Mouse (Mus musculus) right cerebral cortex, postnatal 36 days (tissue): ENCODE data around the gene Gm18336.
"Not testable (repeated sequence)": the region's sequence is repeated elsewhere in the genome, so short reads cannot be mapped to it uniquely, and the experiment has no call there.

ENCODE experiments used
- DNase-seq, 2 experiments: peaks; one replicate each; pipeline ENCODE4 v3.0.0; 2022; ENCODE audit warnings: low spot score in 2 of 2, mixed read lengths in 1 of 2

Gene Gm18336

DNA sequence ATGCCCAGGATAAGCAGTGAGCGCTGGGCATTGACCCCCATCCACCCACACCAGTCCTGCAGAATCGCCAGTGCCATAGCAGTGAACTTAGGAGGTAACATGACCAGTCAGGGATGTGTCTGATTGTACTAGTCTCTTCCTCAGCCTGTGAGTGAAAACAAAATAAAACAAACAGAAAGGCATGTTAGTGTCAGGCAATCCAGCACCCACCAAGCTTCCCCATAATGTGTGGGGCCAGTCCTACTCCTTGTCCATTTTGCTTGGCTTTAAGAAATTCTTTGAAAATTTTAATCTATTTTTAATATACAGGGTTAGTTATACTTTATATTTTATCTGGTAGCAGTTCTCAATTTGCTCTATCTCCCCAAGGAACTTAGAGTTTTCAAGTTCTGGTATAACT lies at the start of gene Gm18336:
Gene Gm18336 (minus strand): TSS at position 101 of the 400 bp plus-strand sequence.
- DNase-seq, result not testable (repeated sequence)

DNA sequence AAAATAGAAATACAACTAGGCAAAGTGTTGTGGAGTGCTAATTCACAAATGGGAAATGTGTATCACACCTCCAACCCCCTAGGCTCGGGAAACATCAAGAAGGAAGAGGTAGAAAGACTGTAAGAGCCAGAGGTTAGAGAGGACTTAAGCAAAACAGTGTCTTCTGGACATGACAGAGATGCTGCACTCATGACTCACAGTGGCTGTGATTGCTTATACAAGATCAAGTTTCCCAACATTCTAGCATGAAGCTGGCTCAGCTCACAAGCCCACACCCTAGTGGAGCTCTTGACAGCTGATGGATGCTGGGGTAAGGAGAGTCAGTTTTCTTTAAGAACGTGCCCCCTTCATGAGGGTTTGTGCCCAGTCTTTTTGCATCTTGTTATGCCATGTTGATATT lies 42.9 kb upstream of the Gm18336 start:
- DNase-seq, result no peak

DNA sequence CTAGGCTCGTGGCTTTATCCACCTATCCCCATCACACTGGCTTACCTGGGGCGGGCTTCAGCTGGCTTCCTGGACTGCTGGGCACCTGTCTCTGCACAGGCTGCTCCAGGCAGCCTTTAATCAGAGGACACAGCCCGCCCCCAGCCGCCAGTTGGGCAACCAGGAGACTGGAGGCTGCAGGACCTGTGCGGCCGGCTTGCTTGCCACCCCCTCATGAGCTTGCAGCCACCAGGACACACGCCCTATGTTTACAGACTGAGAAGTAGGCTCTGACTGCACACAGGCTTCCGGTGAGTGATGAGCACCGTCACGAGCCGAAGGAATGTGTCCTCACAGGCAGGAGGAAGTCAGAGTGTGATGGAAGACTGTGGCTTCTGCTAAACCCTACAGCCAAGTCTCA lies 36.7 kb upstream of the Gm18336 start, which contains the start of gene Trex2:
Gene Trex2 (minus strand): TSS at position 93 of the 400 bp plus-strand sequence.
- DNase-seq, result no peak

DNA sequence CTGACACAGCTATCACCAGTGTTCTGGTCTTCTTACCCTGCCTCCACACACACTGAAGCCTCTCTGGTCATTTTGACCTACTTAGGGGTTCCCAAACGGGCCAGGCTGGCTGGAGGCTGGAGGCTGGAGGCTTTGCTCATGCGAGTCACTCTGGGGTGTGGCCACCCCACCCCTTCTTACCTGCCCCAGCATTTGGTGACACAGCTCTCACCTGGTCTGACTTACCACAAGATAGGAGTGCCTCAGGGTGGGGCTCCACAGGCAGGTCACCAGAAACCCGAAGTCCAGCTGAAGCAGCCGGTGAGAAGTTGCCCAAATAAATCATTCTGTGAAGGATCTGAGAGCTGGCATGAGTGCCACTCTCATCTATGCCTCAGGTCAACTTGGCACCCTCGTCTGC lies 34.3 kb upstream of the Gm18336 start:
- no peak for DNase-seq

DNA sequence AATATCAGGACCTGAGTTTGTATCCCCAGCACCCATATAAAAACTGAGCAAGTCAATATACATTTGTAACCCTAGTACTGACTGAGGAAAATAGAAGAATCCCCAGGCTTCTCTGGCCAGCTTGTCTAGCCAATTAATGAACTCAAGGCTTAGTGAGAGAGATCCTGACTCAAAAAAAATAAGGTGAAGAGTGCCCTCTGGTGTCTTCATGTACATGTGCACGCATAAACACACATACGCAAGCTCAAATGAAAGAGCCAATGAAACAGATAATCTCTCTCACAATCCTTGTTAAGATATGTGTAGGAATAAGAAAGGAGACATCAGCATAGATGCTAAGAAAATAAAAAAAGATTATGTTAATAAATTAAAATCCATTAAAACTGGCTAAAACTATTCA lies 31.5 kb upstream of the Gm18336 start:
- no peak for DNase-seq

DNA sequence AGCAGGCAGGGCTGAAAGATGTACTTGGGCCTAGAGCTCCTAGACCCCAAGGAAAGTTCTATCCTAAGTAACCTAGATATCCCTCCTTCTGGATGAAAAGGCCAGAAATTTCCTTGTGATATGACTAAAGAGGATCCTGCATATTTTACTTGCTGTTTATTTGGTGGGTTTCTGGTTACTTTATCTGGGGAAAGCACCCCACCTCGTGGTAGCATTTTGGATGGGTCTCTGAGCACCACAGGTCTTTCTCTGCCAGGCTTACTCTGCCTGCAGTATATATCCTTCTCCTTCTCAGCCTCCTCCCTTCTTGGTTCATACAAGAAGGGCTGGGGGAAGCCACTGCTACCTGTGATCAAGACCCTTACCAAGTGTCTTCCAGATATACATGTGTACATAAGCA lies 14.2 kb upstream of the Gm18336 start:
- no peak for DNase-seq

DNA sequence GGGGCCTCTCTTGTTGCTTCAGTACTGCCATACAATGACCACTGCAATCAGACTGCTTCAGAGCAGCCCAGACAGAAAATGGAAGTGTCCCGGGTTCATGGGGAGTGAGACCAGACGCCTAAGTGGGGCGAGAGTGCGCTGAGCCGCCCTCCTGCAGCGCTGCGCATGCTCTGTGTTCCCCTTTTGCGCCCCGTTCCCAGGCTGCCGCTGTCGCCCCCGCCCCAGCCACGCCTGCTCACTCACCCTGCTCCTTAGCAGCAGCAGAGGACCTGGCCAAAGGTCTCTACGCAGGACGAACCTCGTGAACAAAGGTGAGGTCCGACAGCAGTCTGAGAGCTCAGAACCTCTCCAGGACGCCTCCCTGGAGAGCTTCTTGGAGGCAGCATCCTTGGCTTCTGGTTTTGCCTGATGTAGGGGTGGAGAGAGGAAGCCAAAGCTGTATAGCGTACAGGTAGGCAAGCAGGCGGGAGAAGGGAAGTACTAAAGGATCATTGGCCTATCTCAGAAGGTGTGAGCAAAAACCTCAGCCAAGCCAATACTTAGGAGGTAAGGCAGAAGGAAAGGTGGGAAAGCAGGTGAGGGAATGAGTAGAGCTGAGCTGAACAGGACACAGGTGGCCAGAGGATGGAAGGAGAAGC lies 12.5 kb upstream of the Gm18336 start, which contains the start of gene Zfp92:
Gene Zfp92 (plus strand): TSS at position 217 of the 638 bp plus-strand sequence.
- DNase-seq, result no peak

DNA sequence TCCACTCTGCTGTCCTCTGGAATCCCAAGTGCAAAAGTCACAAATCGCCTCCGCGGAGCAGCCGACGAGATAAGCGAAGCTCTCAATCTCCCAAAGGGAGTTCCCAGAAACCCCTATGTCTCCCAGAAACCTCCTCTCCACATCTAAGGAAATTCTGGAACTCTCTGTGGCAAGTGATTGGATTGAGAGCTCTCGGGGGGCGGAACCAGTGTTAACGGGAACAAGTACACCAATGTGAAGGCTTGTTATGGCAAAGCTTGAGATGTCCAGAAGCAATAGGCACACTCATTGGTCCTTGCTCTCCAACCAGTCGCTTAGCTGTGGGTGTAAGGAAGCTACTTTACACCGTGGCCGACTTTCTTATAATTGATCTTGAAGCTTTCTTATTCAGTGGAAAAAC lies 3.1 kb upstream of the Gm18336 start:
- no peak for DNase-seq

DNA sequence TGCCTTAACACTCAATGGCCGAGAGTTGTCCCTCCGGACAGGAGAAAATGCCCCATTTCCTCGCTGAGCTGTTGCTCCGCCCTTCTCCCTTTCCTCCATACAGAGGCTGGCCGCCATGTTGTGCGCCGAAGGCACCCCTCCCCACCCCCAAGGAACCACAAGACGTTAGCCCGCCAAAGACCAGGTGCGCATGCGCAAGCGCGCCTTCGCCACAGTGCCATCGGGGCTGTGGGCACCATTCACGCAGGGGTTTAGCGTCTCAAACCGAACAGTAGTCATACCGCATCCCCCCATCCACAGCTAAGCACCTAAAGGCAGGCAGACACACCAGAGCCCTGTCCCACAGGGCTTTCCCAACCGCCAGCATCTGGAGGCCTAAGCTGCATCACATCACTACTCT lies 2.4 kb upstream of the Gm18336 start:
- DNase-seq, result no peak

DNA sequence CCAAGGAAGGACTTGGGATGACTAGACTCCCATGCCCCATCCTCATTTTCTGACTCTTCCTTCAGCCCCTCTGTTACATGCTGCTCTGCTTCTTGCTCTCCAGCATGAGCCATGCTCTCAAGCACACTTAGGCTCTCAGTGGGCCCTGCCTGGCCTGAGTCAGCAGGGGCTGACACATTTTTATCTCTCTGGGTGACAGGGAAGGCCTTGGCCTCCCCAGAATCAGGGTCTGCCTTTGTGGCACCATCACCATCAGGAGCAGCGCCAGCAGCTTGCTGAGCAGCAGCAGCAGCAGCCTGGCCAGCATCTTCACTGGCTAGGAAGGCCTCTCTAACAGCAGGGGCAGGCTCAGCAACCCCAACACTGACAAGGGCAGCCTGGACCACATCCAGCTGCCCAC lies 2.1 kb downstream of the Gm18336 start:
- no peak for DNase-seq

DNA sequence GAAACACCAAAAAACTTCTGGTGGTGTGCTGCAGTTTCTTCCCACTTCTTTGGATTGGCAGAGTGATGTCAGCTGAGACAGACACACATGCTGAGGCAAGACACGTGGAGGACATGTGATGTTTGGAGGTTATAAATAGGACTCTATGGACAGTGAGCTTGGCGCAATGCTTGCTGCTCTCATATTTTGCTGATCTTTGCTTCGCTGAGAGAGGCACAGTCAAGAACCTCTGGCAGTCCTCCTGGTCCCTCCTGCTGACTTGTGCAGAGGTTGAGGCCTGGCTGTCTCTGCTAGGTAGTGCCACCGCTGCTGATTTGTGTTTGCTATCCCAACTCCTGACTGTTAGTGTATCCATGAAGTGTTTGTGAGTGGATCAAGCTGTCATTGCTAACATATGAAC lies 7.1 kb downstream of the Gm18336 start:
- no peak for DNase-seq

DNA sequence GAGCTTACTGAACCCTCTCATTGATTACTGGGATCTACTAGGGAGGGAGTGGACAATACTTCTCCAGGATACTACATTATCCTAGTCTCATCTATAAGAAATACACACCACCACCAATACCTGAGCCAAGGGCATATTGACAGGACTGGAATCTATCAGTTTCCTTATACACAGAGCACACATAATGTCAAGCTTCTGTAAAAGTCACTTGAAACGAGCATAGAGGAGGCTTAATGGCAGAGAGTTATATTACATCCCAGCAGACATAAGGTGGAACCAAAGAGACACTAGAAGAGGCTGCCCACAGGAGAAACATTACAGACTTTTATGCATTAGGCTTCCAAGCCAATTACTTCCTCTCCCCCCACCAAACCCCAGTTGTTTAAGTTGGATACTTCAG lies 13.6 kb downstream of the Gm18336 start:
- DNase-seq, result no peak

DNA sequence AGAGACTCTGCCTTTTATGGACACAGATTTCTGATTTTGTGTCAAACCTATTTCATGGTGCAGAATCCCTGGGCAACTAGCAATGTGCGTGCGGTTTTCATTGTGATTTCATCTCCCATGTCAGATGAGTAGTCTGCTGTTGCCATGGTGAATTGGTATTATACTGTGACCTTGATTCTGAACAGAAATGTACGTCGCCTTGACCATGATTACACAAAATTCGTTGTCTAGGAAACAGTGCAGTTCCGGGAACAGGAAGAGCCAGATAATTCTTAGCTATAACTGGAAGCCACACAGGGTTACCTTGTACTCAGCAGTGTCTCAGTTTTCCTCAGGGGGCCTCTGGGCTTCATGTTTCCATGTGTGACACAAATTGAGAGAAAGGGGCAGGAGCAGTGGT lies 14.1 kb downstream of the Gm18336 start:
- DNase-seq, result no peak

DNA sequence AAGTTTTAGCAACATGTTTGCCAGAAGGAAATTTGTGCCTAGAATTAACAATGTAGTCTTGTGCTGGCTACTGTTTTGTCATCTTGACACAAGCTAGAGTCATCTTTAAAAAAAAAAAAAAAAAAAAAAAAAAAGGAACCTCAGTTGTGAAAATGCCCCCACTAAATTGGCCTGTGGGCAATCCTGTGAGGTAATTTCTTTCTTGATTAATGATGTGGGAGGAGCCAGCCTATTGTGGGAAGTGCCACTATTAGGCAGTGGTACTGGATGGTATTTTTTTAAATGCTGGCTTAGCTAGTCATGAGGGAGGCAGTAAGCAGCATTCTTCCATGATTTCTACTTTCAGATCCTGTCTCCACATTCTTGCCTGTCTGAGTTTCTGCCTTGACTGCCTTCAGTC lies 35.2 kb downstream of the Gm18336 start:
- DNase-seq, result no peak

DNA sequence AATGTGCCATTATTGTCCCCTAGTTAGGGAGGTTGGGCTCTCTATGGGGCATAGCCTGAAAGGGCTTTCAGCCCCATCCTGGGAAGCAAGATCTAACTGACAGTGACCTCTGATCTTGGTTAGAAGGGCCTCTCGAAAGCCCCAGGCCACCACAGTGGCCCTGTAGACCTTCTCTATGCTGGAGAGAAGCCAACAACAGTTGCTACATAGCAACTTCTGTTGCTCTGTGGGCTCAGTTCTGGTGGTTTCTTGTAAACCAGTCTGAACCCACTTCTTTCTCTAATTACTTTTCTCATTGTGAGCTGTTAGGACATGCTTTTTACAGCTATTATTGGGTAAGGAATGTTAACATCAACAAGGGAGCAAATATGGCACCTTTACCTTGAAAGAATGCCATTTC lies 41.8 kb downstream of the Gm18336 start:
- no peak for DNase-seq

DNA sequence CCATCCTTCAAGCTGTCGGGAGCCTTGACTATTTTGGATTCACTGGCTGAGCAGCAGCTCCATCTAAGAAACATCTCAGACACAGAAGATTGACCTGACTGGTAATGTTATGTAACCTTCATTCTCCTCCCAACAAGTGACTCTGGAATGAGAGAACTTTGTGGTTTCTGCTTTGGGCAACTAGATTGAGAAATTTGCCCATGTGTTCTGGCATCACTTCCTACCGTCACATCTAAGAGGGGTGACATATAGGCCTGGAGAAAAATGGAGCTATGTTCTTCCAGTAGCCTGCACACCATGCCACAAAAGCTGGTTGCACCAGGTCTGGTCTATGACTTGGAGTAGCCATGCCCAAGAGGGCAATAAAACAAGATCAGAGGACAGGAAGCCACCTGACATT lies 42.4 kb downstream of the Gm18336 start:
- DNase-seq, result no peak
